Mouse (Mus musculus): ENCODE measurements around the gene Rhoh.

The Rhoh gene

GRCm38 (mm10) chr5:65861154-65861944 is at the start of gene Rhoh:
TSS of gene Rhoh (plus strand) at chr5:65861213.
- DNase-seq (ENCODE audit: extremely low read depth, insufficient read length, low spot score) = no peak

- no peak for DNase-seq (ENCODE audit: extremely low read depth, insufficient read length, low spot score)
Measured at GRCm38 (mm10) chr5:65823601-65824133, 37.3 kb upstream of the Rhoh start.

- DNase-seq (ENCODE audit: extremely low read depth, insufficient read length, low spot score) = no peak
Measured at GRCm38 (mm10) chr5:65826476-65826875, 34.5 kb upstream of the Rhoh start.

GRCm38 (mm10) chr5:65827102-65827501 is 33.9 kb upstream of the Rhoh start:
- no peak for DNase-seq (ENCODE audit: extremely low read depth, insufficient read length, low spot score)

GRCm38 (mm10) chr5:65828261-65828660 is 32.8 kb upstream of the Rhoh start:
- DNase-seq (ENCODE audit: extremely low read depth, insufficient read length, low spot score) = no peak

- DNase-seq (ENCODE audit: extremely low read depth, insufficient read length, low spot score) = no peak
Measured at GRCm38 (mm10) chr5:65829059-65829458, 32.0 kb upstream of the Rhoh start.

- DNase-seq (ENCODE audit: extremely low read depth, insufficient read length, low spot score) = no peak
Measured at GRCm38 (mm10) chr5:65831917-65832618, 28.9 kb upstream of the Rhoh start.

GRCm38 (mm10) chr5:65833092-65833491 is 27.9 kb upstream of the Rhoh start:
- no peak for DNase-seq (ENCODE audit: extremely low read depth, insufficient read length, low spot score)

- DNase-seq (ENCODE audit: extremely low read depth, insufficient read length, low spot score) = no peak
Measured at GRCm38 (mm10) chr5:65833766-65834498, 27.1 kb upstream of the Rhoh start.

- no peak for DNase-seq (ENCODE audit: extremely low read depth, insufficient read length, low spot score)
Measured at GRCm38 (mm10) chr5:65838053-65838452, 23.0 kb upstream of the Rhoh start.

- no peak for DNase-seq (ENCODE audit: extremely low read depth, insufficient read length, low spot score)
Measured at GRCm38 (mm10) chr5:65842947-65843346, 18.1 kb upstream of the Rhoh start.

- no peak for DNase-seq (ENCODE audit: extremely low read depth, insufficient read length, low spot score)
Measured at GRCm38 (mm10) chr5:65846534-65846933, 14.5 kb upstream of the Rhoh start.

- DNase-seq (ENCODE audit: extremely low read depth, insufficient read length, low spot score) = no peak
Measured at GRCm38 (mm10) chr5:65846958-65847357, 14.1 kb upstream of the Rhoh start.

- DNase-seq (ENCODE audit: extremely low read depth, insufficient read length, low spot score) = no peak
Measured at GRCm38 (mm10) chr5:65847656-65848055, 13.4 kb upstream of the Rhoh start.

GRCm38 (mm10) chr5:65850765-65851164 is 10.2 kb upstream of the Rhoh start:
- no peak for DNase-seq (ENCODE audit: extremely low read depth, insufficient read length, low spot score)

GRCm38 (mm10) chr5:65854786-65855191 is 6.2 kb upstream of the Rhoh start:
- no peak for DNase-seq (ENCODE audit: extremely low read depth, insufficient read length, low spot score)

- no peak for DNase-seq (ENCODE audit: extremely low read depth, insufficient read length, low spot score)
Measured at GRCm38 (mm10) chr5:65855571-65855970, 5.4 kb upstream of the Rhoh start.

GRCm38 (mm10) chr5:65856591-65857411 is 4.2 kb upstream of the Rhoh start:
- DNase-seq (ENCODE audit: extremely low read depth, insufficient read length, low spot score) = no peak

- DNase-seq (ENCODE audit: extremely low read depth, insufficient read length, low spot score) = no peak
Measured at GRCm38 (mm10) chr5:65857935-65858334, 3.1 kb upstream of the Rhoh start.

- no peak for DNase-seq (ENCODE audit: extremely low read depth, insufficient read length, low spot score)
Measured at GRCm38 (mm10) chr5:65858355-65858754, 2.7 kb upstream of the Rhoh start.

Data from 3134 (cell line).